Mouse (Mus musculus) 3T3-L1 (cell line): ENCODE measurements around the gene Cacna2d3.

Experiments
- DNase-seq: peaks from one replicate; pipeline ENCODE4 v3.0.0-alpha.2; 2015; ENCODE audit warnings: low read depth, low spot score

Gene Cacna2d3

DNA sequence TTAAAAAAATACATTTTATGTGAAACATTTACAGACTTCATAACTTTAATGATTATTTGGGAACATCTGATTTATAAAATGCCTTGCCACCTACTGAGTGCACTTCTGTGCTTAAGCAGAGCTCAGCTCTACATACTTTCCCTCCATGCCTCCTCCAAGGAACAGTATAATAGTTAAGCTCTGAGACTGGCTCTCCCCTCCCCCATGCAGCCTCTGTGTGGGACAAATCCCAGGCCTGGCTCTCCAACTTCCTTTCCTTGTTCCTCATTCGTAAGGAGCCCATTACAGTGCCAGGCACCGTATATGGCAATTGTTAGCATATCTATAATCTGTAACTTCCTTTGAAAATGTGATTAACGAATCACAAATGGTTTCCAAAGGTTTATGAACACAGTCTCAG lies 644.2 kb downstream of the Cacna2d3 start:
- DNase-seq, result no peak

DNA sequence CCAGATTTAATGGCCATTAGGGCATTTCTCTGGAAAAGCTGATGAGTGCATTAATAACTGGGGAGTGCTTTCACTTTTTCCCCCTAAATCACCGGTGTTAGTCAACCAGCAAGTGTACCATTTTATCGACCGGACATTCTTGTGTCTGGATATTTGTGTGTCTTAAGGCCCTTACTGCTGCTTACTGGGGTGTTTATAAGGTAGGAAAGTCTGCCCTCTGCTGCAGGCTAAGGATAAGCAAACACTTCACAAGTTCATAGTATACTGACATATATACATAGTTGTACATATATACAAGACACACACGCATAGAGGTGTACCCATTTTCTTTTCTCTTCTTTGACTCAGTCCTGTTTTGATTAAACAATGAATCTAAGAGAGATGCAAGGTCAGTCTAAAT lies 647.9 kb downstream of the Cacna2d3 start:
- peak; percentile 48 for DNase-seq

- no peak for DNase-seq
Observed at GRCm38 (mm10) chr14:29062676-29063075, 659.0 kb downstream of the Cacna2d3 start.

GRCm38 (mm10) chr14:29061491-29061890 lies 660.2 kb downstream of the Cacna2d3 start:
- no peak for DNase-seq

DNA sequence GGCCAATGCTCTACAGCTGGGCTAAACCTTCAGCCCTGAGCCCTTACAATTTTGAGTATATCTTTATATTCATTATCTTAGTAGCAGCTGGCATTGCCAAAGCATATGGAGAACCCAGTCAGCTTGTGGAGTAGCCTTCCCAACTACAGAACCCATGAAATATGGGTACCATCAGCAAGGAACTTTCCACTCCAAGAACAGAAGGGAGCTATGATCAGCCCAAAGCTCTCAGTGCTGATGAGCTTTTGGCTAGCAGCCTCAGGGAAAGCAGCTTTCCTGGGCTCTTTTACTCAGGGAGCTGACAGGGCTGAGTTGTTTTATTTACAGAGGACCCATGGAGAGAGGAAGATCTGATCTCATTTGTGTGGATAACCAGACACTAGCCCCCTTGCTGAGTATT lies 661.0 kb downstream of the Cacna2d3 start:
- no peak for DNase-seq

DNA sequence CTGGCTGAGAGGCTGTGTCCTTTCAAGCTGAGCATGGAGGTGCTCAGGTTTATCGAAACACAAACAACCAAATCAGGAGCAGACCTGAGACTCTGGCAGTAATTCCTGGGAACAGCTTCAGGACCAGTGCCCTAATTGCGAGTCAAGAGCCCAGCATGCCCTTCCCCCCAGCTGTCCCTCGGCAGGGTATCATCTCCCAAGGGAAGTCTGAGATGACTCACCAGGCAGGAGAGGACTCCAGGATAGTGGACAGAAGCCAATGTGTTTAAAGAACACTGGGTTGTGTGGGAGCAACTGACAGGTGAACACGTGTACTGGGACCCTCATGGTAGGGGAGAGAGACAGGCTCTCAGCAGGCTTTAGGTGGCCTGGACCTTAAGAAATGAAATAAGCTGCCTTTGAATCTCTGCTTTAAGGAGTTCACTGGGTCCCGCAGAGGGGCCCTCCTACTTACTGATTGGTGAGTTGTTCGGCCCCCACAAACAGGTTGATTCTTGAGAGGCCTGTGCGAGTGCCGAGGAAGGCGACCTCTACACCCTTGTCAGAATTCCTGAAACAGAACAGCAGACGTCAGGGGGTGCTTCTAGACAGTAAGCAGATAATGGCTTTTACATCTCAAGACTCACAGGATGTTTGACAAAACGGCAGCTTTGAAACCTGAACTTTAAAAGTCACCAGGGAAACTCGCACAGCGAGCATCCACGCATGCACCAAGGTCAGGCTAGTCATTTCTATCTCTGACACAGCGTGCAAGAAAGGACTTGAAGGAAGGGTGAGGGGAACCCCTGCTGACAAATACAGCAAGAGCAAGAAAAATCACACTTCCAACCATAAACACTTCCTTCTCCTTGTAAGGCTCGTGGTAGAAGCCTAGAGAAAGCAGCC lies 669.5 kb downstream of the Cacna2d3 start:
- DNase-seq, result peak; percentile 25

DNA sequence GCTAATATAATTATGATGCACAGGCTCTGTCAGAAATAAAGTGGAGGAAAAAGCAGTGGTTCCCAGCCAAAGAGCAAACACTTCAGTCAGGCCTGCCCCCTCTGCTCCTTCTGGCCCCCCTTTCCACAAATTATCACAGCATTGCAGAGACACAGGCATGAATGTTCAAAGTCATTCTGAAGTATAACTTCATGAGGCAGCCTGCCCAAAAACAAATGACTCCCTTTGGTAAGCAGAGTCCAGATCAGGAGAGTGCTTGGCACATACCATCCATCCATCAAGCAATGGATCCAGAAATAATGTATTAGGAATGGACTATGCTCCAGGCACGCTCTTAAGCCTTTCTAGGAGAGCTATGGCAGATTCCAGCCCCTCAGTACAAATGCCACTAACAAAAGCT lies 679.3 kb downstream of the Cacna2d3 start:
- DNase-seq, result no peak

- no peak for DNase-seq
Observed at GRCm38 (mm10) chr14:29041498-29041897, 680.2 kb downstream of the Cacna2d3 start.

DNA sequence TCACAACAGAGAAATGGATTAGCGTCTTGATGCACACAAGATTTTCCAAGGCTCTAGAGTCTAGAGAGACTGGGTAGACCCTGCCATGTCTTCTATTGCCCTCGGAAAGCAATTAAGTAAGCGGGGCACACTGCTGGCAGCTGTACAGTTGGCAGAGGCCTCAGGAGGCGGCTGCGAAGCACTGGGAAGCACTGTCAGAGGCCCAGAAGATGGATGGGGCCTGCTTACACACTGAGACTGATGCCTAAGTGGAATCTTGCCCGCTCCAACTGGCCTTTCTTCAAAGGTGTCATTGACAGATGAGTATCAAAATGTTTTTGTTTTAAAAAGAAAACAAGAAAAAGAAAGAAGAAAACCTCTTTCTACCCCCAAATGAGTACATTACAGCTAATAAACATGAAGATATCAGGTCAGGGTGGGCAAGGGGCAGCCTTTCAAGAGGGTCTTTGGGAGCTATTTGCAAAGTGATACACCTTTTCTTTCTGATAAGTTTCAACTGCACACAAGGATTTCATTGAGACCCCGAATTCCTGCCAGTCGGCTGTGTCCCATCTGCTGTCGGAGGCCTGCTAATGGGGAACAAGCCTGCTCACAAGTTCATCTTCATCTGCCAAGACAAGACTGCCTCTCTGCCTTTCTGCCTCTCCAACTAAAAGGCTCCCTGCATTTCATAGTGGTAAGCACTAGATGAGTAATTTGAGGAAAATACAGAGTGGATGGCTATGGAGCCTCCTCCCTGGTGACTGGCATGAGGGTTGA lies 680.9 kb downstream of the Cacna2d3 start:
- DNase-seq, result no peak

- peak; percentile 28 for DNase-seq
Observed at GRCm38 (mm10) chr14:29038246-29038645, 683.4 kb downstream of the Cacna2d3 start.

GRCm38 (mm10) chr14:29031858-29032395 lies 689.7 kb downstream of the Cacna2d3 start:
- no peak for DNase-seq

DNA sequence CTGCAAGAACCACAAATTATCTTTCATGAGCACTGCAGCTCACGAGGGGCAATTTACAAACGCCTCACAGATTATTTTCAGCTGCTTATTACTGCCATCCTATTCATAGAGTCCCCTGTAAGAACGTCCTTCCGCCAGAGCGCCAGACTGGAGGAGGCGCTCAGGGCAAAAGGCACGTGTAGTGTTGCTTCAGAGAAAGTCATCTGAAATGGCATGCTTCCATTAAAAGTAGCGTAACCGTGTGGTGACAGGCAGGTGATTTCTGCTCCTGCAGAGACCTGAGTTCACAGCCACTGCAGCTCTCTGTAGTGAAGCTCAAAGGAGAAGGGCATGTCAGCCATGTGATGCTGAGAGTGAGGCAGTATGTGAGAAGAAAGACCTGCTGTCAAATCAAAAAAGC lies 691.1 kb downstream of the Cacna2d3 start:
- no peak for DNase-seq

DNA sequence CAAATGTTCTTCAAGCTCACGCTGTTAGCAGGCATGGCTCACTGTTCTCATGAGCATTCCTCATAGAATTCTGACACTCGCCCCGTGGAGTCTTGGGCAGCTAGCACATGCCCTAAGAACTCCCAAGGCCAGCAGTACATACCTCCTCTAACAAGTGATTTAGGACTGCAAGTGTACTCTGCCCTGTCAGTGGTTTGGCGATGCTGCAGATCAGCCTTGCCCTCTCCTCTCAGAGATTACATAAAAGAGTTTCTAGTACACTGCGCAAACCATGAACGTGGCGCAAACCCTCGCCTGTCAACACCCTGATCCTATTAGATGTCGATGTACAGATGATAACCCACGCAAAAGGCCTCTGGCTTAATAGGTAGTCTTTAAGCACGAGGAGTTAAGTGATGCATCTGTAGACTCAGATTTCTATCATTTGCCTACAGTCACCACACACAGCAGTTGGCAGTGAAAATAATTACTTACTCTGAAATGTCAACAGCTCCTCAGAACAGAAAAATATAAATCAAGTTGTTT lies 691.7 kb downstream of the Cacna2d3 start:
- peak; percentile 19 for DNase-seq

DNA sequence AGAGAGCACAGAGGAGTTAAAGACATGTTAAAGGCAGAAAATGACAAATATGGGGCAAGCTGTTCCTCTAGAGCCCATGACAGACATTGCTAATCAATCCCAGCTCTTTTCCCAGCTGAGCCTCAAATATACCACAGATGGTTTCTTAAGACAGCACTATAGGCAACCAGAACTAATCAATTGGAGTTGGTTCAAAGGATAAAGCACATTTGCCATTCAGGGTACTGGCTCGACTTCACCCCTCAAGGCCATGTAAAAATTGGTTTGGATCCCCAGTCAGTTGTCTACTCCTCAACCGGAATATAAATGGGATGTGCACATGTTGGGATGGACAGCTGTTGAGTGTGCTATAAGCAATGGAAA lies 692.6 kb downstream of the Cacna2d3 start:
- peak; percentile 49 for DNase-seq

GRCm38 (mm10) chr14:29028391-29029106 lies 693.1 kb downstream of the Cacna2d3 start:
- DNase-seq, result peak; percentile 7

- DNase-seq, result no peak
Observed at GRCm38 (mm10) chr14:29027276-29027675, 694.4 kb downstream of the Cacna2d3 start.

DNA sequence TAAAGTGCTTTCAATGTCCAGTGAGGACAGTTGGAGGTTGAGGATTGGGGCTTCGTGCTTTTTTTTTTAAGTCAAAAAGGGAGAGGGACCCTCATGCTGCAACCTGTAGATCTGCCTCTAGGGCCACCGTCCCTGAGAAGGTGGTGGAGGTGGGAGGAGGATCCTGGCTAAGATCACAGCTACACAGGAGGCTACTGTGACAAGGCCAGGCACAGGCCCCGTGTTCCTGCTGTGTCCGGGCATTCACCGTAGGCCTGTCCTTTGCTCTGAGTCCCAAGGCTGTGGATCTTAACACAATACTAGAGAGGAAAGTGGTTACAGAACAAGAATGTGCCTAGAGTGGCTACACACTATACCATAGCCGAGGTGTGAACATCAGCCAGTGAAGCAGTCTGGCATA lies 696.3 kb downstream of the Cacna2d3 start:
- DNase-seq, result no peak

DNA sequence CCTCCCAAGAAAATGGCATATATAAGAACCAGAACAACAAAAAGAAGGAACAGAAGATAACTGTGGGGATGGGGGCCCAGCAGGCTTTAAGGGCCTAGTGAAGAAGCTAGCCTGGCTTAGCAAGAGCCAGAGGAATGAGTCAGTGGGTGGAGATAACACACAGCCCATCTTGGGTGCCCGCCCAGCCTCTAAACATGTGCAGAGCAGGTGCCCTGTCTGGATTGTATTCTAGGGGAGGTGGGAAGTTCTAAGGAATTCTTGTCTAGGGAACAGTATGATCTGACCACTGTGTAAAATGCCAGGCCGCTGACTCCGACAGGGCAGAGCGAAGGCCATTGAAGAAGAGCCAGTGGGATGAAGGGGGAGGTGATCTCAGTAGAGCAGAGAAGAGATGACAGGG lies 698.4 kb downstream of the Cacna2d3 start:
- DNase-seq, result peak; percentile 68

GRCm38 (mm10) chr14:29021295-29021694 lies 700.4 kb downstream of the Cacna2d3 start:
- DNase-seq, result no peak

DNA sequence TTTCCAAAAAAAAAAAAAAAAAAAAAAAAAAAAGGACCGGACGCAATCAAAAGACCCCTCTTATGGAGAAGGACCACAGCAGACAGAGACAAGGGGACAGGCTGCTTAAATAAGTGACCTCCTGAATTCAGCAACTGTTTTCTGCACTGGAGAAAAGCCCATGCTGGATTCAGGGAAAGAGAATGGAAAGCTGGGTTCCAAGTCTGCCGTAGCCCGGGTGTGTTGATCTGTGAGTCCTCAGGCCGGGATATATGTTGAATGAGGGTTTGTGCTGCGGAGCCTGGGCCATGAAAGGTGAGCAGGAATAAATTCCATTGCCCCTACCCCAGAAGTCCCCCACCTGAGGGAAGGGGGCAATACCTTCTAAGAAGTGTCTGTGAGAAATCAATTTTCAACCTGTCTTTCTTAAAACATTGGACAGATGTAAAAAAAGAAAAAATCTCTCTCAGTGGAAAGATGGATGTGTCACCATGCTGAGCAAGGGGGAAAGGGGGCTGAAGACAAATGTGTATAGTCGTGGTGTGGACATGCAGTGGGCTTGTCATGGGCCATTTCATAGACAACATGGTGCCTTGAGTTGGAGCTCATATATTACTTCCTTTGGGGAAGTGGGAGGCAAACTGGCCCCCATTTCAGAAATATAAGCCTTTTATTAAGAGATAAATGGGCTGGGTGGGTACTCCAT lies 703.2 kb downstream of the Cacna2d3 start:
- no peak for DNase-seq

DNA sequence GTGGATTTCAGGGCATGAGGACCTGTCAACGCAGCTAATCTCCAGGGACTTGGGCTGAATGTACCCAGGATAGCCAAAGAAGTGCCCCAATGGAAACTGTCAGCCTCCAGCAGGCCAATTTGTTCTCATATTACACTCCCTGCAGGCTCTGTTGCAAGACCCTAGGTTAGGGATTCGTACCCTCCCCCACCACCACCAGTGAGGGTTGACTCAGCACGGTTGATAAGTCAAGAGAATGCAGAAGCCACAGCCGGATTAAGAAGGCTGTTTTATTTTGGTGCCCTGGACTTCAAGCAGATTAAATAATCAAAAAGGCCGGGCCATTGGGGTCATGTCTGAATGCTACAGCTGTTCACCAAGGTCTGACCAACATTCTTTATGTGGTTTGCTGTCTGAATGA lies 703.8 kb downstream of the Cacna2d3 start, which contains the start of gene Lrtm1:
Gene Lrtm1, plus strand, starts transcription at position 326 of the 400 bp plus-strand sequence.
- DNase-seq, result peak; percentile 81
